Mouse (Mus musculus) E14TG2a.4 (cell line): ENCODE results near the gene Trpm1.

ENCODE experiments used
- H3K27me3 ChIP-seq: 2 replicates; pipeline ENCODE4 v1.6.1; 2014; ENCODE audit warnings: low read length, control low read depth; ENCODE audit not compliant: insufficient read depth
- H3K36me3 ChIP-seq: 2 replicates; pipeline ENCODE4 v1.6.1; 2014; ENCODE audit warnings: low read length, control low read depth; ENCODE audit not compliant: insufficient read depth
- H3K4me1 ChIP-seq: replicated peaks from 2 replicates; pipeline ENCODE4 v1.6.1; 2014; ENCODE audit warnings: low read depth, low read length, control low read depth
- H3K4me3 ChIP-seq: replicated peaks from 2 replicates; pipeline ENCODE4 v1.5.1; 2014; ENCODE audit warnings: mild to moderate bottlenecking, low read length
- H3K9me3 ChIP-seq: 2 replicates; pipeline ENCODE4 v1.6.1; 2014; ENCODE audit warnings: low read length, control low read depth
- CTCF ChIP-seq: conservative IDR thresholded peaks from 2 replicates; pipeline ENCODE4 v1.5.1; 2014; ENCODE audit warnings: low read length
- NANOG ChIP-seq: IDR thresholded peaks from 2 replicates; pipeline ENCODE4 v1.6.1; 2014; ENCODE audit warnings: borderline replicate concordance, low read length, mixed read lengths
- POU5F1 ChIP-seq: IDR thresholded peaks from 2 replicates; pipeline ENCODE4 v1.6.1; 2014; ENCODE audit warnings: low read length, borderline replicate concordance

The Trpm1 gene

GRCm38 (mm10) chr7:64244371-64244770, 90.7 kb downstream of the Trpm1 start:
- Histone ChIP-seq H3K4me1 (no peaks in the 10 kb centered on the region), H3K36me3 (no peaks in the 10 kb centered on the region), H3K27me3 (no peaks in the 10 kb centered on the region), H3K4me3 (no peak overlapping the region), H3K9me3 (no peaks in the 10 kb centered on the region)
- TF ChIP-seq POU5F1 (no peak), NANOG (no peak), CTCF (no peak)

GRCm38 (mm10) chr7:64246713-64247112, 93.1 kb downstream of the Trpm1 start:
- Histone ChIP-seq H3K36me3 (no peaks in the 10 kb centered on the region), H3K4me1 (no peaks in the 10 kb centered on the region), H3K27me3 (0 out of 2 replicates have a peak, but pooled peaks cover 2% of the 10 kb centered on the region), H3K4me3 (no peak overlapping the region), H3K9me3 (no peaks in the 10 kb centered on the region)
- no peak for TF ChIP-seq NANOG
- no peak for TF ChIP-seq CTCF
- TF ChIP-seq POU5F1: no peak

- Histone ChIP-seq H3K4me1 (no peaks in the 10 kb centered on the region), H3K4me3 (no peak overlapping the region), H3K9me3 (no peaks in the 10 kb centered on the region), H3K36me3 (no peaks in the 10 kb centered on the region), H3K27me3 (0 out of 2 replicates have a peak, but pooled peaks cover 2% of the 10 kb centered on the region)
- no peak for TF ChIP-seq POU5F1
- TF ChIP-seq NANOG: no peak
- no peak for TF ChIP-seq CTCF
These were observed 94.7 kb downstream of the Trpm1 start for GRCm38 (mm10) chr7:64248352-64248751.

GRCm38 (mm10) chr7:64249715-64250114, 96.1 kb downstream of the Trpm1 start:
- Histone ChIP-seq H3K4me3 (no peak overlapping the region), H3K4me1 (no peaks in the 10 kb centered on the region), H3K9me3 (0 out of 2 replicates have a peak, but pooled peaks cover 4% of the 10 kb centered on the region), H3K27me3 (peaks cover 5% of the 10 kb centered on the region; the same call in 1 of the 2 replicates), H3K36me3 (no peaks in the 10 kb centered on the region)
- TF ChIP-seq POU5F1 (no peak), CTCF (no peak), NANOG (no peak)

- H3K27me3 ChIP-seq: peaks cover 5% of the 10 kb centered on the region; the same call in 1 of the 2 replicates
- no peaks in the 10 kb centered on the region for H3K36me3 ChIP-seq
- no peak overlapping the region for H3K4me3 ChIP-seq
- H3K9me3 ChIP-seq: 0 out of 2 replicates have a peak, but pooled peaks cover 4% of the 10 kb centered on the region
- no peaks in the 10 kb centered on the region for H3K4me1 ChIP-seq
- TF ChIP-seq NANOG (no peak), POU5F1 (no peak), CTCF (no peak)
These were observed 96.8 kb downstream of the Trpm1 start for GRCm38 (mm10) chr7:64250417-64250816.

GRCm38 (mm10) chr7:64253736-64254135, 100.1 kb downstream of the Trpm1 start:
- Histone ChIP-seq H3K4me1 (no peaks in the 10 kb centered on the region), H3K4me3 (no peak overlapping the region), H3K27me3 (peaks cover 5% of the 10 kb centered on the region; the same call in 1 of the 2 replicates), H3K9me3 (0 out of 2 replicates have a peak, but pooled peaks cover 4% of the 10 kb centered on the region), H3K36me3 (no peaks in the 10 kb centered on the region)
- TF ChIP-seq POU5F1 (no peak), NANOG (no peak), CTCF (no peak)

GRCm38 (mm10) chr7:64265502-64266279, 112.1 kb downstream of the Trpm1 start:
- no peaks in the 10 kb centered on the region for H3K36me3 ChIP-seq
- peaks cover 11% of the 10 kb centered on the region for H3K4me1 ChIP-seq
- H3K27me3 ChIP-seq: peaks cover 34% of the 10 kb centered on the region
- H3K9me3 ChIP-seq: peaks cover 17% of the 10 kb centered on the region
- H3K4me3 ChIP-seq: no peak overlapping the region
- no peak for TF ChIP-seq POU5F1
- TF ChIP-seq CTCF: no peak
- TF ChIP-seq NANOG: no peak

- Histone ChIP-seq H3K36me3 (no peaks in the 10 kb centered on the region), H3K4me3 (no peak overlapping the region), H3K27me3 (peaks cover 34% of the 10 kb centered on the region), H3K9me3 (peaks cover 9% of the 10 kb centered on the region; the same call in 1 of the 2 replicates), H3K4me1 (peaks cover 11% of the 10 kb centered on the region)
- TF ChIP-seq POU5F1: no peak
- no peak for TF ChIP-seq CTCF
- TF ChIP-seq NANOG: no peak
These were observed 113.0 kb downstream of the Trpm1 start for GRCm38 (mm10) chr7:64266587-64266986.
